Mouse (Mus musculus) erythroblast, embryonic 14.5 days (primary cell): Measurements from ENCODE around the gene Egflam.

Experiments used
- GATA1 ChIP-seq: IDR thresholded peaks from 2 replicates; pipeline ENCODE4 v1.6.1; 2012; ENCODE audit warnings: low read length, inconsistent platforms, mixed read lengths
- TAL1 ChIP-seq: IDR thresholded peaks from 3 replicates; pipeline ENCODE4 v1.6.1; 2012; ENCODE audit warnings: low read length, inconsistent platforms, mixed read lengths

GRCm38 (mm10) chr15:7173776-7174175, 224.4 kb downstream of the Egflam start:
- TF ChIP-seq GATA1: no peak
- TF ChIP-seq TAL1: no peak
